Comparison of ENCODE assay signal across 28 mouse cellular contexts in the genomic region with DNA sequence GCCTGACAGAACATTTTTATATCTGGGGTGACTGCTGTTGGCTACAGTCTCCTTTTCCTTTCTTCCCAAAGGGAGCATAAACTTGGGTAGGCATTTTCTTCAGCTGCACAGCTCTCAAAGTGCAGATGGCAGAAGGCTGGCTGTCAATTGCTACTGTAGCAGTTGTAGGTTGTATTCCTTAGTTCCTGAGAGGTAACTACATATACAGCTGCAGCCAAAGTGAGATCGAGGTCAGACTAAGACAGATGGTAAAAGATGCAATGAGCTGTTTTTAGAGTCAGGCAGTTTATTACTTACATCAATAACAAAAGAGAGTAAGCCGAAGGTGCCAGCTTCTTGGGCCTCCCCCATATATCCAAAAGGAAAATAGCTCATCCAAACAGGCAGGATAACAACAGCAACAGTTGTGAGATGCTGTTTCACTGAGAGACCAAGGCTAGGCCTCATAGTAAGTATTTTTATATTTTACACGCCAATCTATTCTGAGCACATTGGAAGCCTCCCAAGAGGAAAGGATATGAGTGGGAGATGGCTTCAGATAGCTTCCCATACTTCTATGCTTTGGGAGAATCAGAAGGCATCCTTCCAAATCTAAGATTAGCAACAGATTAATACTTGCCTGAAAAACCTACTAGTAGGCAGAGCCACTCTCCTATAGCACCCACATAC. TPM values are rescaled to one million over a fixed set of nuclear protein-coding genes. Genes with fewer than 3 reads are reported as not detected.
DNase-seq lines count a peak whose midpoint lies in the region; ATAC-seq and TF ChIP-seq lines count a peak whose summit lies in the region.
"Had no signal": no experiment of that assay in that cellular context is flagged by ENCODE, and none has a peak within 500 bp of the region (broad histone marks: within the 10 kb centered on the region; RNA-seq: fewer than 3 reads in every experiment).

No protein-coding gene starts in this region.

- 75% methylated on average over 3 of the region's 3 CpGs for WGBS in lung, adult 2 months

- TF ChIP-seq POLR2A in lung, adult 2 months (IDR thresholded peaks at IDR 0.05; ENCODE audit: borderline replicate concordance, extremely low read depth, low read depth, low read length) = no peak

- no peak for TF ChIP-seq CTCF in lung, adult 2 months (IDR thresholded peaks at IDR 0.05; ENCODE audit: insufficient read depth, low read length)

- ATAC-seq in frontal cortex, adult (ENCODE audit: low TSS enrichment) = peak; percentile 88
- ATAC-seq: hindbrain, postnatal 0 days; intestine, embryonic 16.5 days; midbrain, embryonic 15.5 days had no signal

- DNase-seq in frontal cortex, postnatal 10 days (ENCODE audit: low spot score in 2 of 2) = no peak
- peak; percentile 11 to 53 for DNase-seq in layer of hippocampus, adult 18-20 months (ENCODE audit: low spot score in 2 of 2)
- no peak for DNase-seq in layer of hippocampus, postnatal 25 days (ENCODE audit: extremely low spot score in 1 of 2, low spot score in 1 of 2)
- DNase-seq in layer of hippocampus, adult 9-10 months (ENCODE audit: low spot score) = peak; percentile 32
- peak; percentile 43 to 81 for DNase-seq in left cerebral cortex, postnatal 25 days (ENCODE audit: low spot score in 2 of 2)
- DNase-seq in kidney, postnatal 36 days = no peak
- DNase-seq in lung, adult 2 months = no peak
- DNase-seq: adrenal gland, postnatal 10 days; cerebellum, adult 2 months; cerebellum, postnatal 25 days; embryo, embryonic 11 days; heart, postnatal 14 days; kidney, postnatal 25 days; lung, postnatal 4 days; retina, postnatal 1 day had no signal

- no peak overlapping the region for H3K4me3 ChIP-seq in lung, adult 2 months (replicated peaks; ENCODE audit: extremely low read depth, low read depth, low read length)
- H3K4me3 ChIP-seq: embryonic facial prominence, embryonic 13.5 days; erythroblast, embryonic 14.5 days; forebrain, embryonic 12.5 days; limb, embryonic 15.5 days; liver, embryonic 15.5 days; midbrain, embryonic 15.5 days; myocyte; neural tube, embryonic 13.5 days had no signal

- intact Hi-C loops in left cerebral cortex, postnatal 25 days (cut with DNase I) = no loop called here

- no peaks in the 10 kb centered on the region for H3K4me1 ChIP-seq in lung, adult 2 months (ENCODE audit: control insufficient read depth, insufficient read depth, low read length)
- H3K4me1 ChIP-seq: embryonic facial prominence, embryonic 13.5 days; forebrain, embryonic 12.5 days; limb, embryonic 15.5 days; midbrain, embryonic 15.5 days; neural tube, embryonic 13.5 days had no signal

RNA-seq across cellular contexts. Expression of gene Slc6a20a, which starts 17.1 kb away (rescaled TPM):
- total RNA-seq in layer of hippocampus, adult 18-20 months (2021) = 1 to 10 TPM; 9.9 to 10.0 TPM
- total RNA-seq in layer of hippocampus, postnatal 25 days (2021) = 10 to 100 TPM; 12.2 to 14.1 TPM
- 10 to 100 TPM; 15.9 to 21.1 TPM for total RNA-seq in left cerebral cortex, postnatal 25 days (2021)
- polyA plus RNA-seq in lung, adult 2 months (2012; rRNA removed) = 1.4 and 3.1 TPM in 2 replicates
- total RNA-seq: granulocyte monocyte progenitor cell, adult 5-6 weeks; heart, postnatal 14 days had no signal
- polyA plus RNA-seq: heart, embryonic 11.5 days had no signal

RNA-seq across cellular contexts. Expression of gene Ccr9, which starts 17.5 kb away (rescaled TPM):
- under 1 TPM in 1 of 2 experiments, not detected in 1; 0.15 TPM for total RNA-seq in layer of hippocampus, adult 18-20 months (2021)
- under 1 TPM; 0.10 to 0.14 TPM for total RNA-seq in layer of hippocampus, postnatal 25 days (2021)
- total RNA-seq in left cerebral cortex, postnatal 25 days (2021) = under 1 TPM; 0.07 to 0.11 TPM
- polyA plus RNA-seq in lung, adult 2 months (2012; rRNA removed) = 0.67 and 0.84 TPM in 2 replicates
- total RNA-seq: granulocyte monocyte progenitor cell, adult 5-6 weeks had no signal
- polyA plus RNA-seq: erythroblast, embryonic 14.5 days had no signal

RNA-seq across cellular contexts. Expression of gene Lztfl1, which starts 21.7 kb away (rescaled TPM):
- 10 to 100 TPM; 58.2 to 63.0 TPM for total RNA-seq in layer of hippocampus, adult 18-20 months (2021)
- 10 to 100 TPM; 60.1 to 64.8 TPM for total RNA-seq in layer of hippocampus, postnatal 25 days (2021)
- total RNA-seq in left cerebral cortex, postnatal 25 days (2021) = 10 to 100 TPM; 77.8 to 81.6 TPM
- 2.6 and 4.5 TPM in 2 replicates for polyA plus RNA-seq in lung, adult 2 months (2012; rRNA removed)

Comparison
In these comparisons a context has a peak if more than half of its experiments do, and no peak if none do; other contexts are left out.
1. DNase-seq: peak in layer of hippocampus, adult 18-20 months (2 of 2), layer of hippocampus, adult 9-10 months (single experiment) and left cerebral cortex, postnatal 25 days (2 of 2); none in frontal cortex, postnatal 10 days (0 of 2), layer of hippocampus, postnatal 25 days (0 of 2), kidney, postnatal 36 days (0 of 2) and lung, adult 2 months (single experiment).